Mouse (Mus musculus) neural tube, embryonic 11.5 days (tissue): ENCODE data around the gene Etfdh. TPM values are rescaled to one million over a fixed set of nuclear protein-coding genes. Genes with fewer than 3 reads are reported as not detected.
"Not testable (repeated sequence)": the region's sequence is repeated elsewhere in the genome, so short reads cannot be mapped to it uniquely, and the experiment has no call there.

Experiments used
- ATAC-seq: fragments of 200-750 bp; cut with Nextera tagmentation; 2 replicates; pipeline ENCODE4 v1.8.0; 2017; ENCODE audit warnings: moderate number of reproducible peaks, mild to moderate bottlenecking, moderate TSS enrichment, moderate library complexity; ENCODE audit not compliant: insufficient read depth, low FRiP score, low TSS enrichment
- DNase-seq: peaks from one replicate; pipeline ENCODE4 v3.0.0-alpha.2; 2015; ENCODE audit warnings: low spot score
- H3K27ac ChIP-seq: fragments of 300-500 bp; sonication (generic); 2 replicates; pipeline ENCODE4 v1.5.1; 2014; ENCODE audit warnings: low read depth, mild to moderate bottlenecking, low read length
- H3K27me3 ChIP-seq: fragments of 300-500 bp; sonication (generic); 2 replicates; pipeline ENCODE4 v1.6.1; 2014; ENCODE audit warnings: mild to moderate bottlenecking, low read length, mixed read lengths; ENCODE audit not compliant: control insufficient read depth, insufficient read depth
- H3K36me3 ChIP-seq: fragments of 300-500 bp; sonication (generic); 2 replicates; pipeline ENCODE4 v1.6.1; 2014; ENCODE audit warnings: mild to moderate bottlenecking, low read length, moderate library complexity, mixed read lengths; ENCODE audit not compliant: control insufficient read depth, insufficient read depth
- H3K4me1 ChIP-seq: fragments of 300-500 bp; sonication (generic); 2 replicates; pipeline ENCODE4 v1.6.1; 2014; ENCODE audit warnings: low read length, mixed read lengths; ENCODE audit not compliant: control insufficient read depth, insufficient read depth
- H3K4me2 ChIP-seq: fragments of 300-500 bp; sonication (generic); 2 replicates; pipeline ENCODE4 v1.6.1; 2014; ENCODE audit warnings: low read depth, mild to moderate bottlenecking, moderate library complexity
- H3K4me3 ChIP-seq: fragments of 300-500 bp; sonication (generic); 2 replicates; pipeline ENCODE4 v1.5.1; 2014; ENCODE audit warnings: low read depth, low read length
- H3K9ac ChIP-seq: fragments of 300-500 bp; sonication (generic); 2 replicates; pipeline ENCODE4 v1.6.1; 2014; ENCODE audit warnings: mild to moderate bottlenecking, low read length
- H3K9me3 ChIP-seq: fragments of 300-500 bp; sonication (generic); 2 replicates; pipeline ENCODE4 v1.6.1; 2016; ENCODE audit warnings: low read length; ENCODE audit not compliant: control insufficient read depth
- WGBS: fragments of 180-500 bp; shearing (Covaris S2); extraction: QIAGEN DNeasy Blood & Tissue Kit; methylation state at CpG from one replicate; pipeline ENCODE4 v1.1.7; 2014; 5-methylcytosine and 5-hydroxymethylcytosine counted together
- polyA plus RNA-seq: library from polyadenylated mRNA; unstranded; fragments of >200 nt; fragmentation: Nextera tagmentation; extraction: Ambion mirVana; gene quantifications from 2 replicates; pipeline ENCODE4 v1.2.1, GENCODE M21; 2014

Gene Etfdh
- polyA plus RNA-seq, 1 experiment from 2014 or later, result 56.1 TPM

DNA sequence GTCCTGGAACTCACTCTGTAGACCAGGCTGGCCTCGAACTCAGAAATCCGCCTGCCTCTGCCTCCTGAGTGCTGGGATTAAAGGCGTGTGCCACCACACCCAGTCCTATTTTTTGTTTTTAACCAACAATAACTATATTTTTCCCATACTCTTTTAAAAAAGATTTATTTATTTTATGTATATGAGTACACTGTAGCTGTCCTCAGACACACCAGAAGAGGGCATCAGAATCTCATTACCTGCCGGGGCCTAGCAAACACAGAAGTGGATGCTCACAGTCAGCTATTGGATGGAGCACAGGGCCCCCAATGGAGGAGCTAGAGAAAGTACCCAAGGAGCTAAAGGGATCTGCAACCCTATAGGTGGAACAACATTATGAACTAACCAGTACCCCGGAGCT is 55.9 kb downstream of the Etfdh start:
- not testable (repeated sequence) for H3K9me3 ChIP-seq, DNase-seq, H3K27me3 ChIP-seq, ATAC-seq, H3K36me3 ChIP-seq, H3K4me3 ChIP-seq, H3K27ac ChIP-seq, H3K9ac ChIP-seq, H3K4me2 ChIP-seq, H3K4me1 ChIP-seq
- 93% methylated on average over 5 of the region's 5 CpGs for WGBS

- no peaks in the 10 kb centered on the region for H3K4me1 ChIP-seq
- no peak overlapping the region for H3K27ac ChIP-seq
- no peak for DNase-seq
- H3K9ac ChIP-seq, result no peak overlapping the region
- no peak overlapping the region for H3K4me2 ChIP-seq
- no peak overlapping the region for H3K4me3 ChIP-seq
- no peaks in the 10 kb centered on the region for H3K36me3 ChIP-seq
- no peak for ATAC-seq
- 69% methylated on average over 3 of the region's 3 CpGs for WGBS
- no peaks in the 10 kb centered on the region for H3K9me3 ChIP-seq
- H3K27me3 ChIP-seq, result no peaks in the 10 kb centered on the region
Observed at GRCm38 (mm10) chr3:79572399-79572798, 56.9 kb downstream of the Etfdh start.

- no peak overlapping the region for H3K27ac ChIP-seq
- no peaks in the 10 kb centered on the region for H3K36me3 ChIP-seq
- no peaks in the 10 kb centered on the region for H3K27me3 ChIP-seq
- H3K9ac ChIP-seq, result no peak overlapping the region
- no peak overlapping the region for H3K4me2 ChIP-seq
- peaks cover 4% of the 10 kb centered on the region; the same call in 1 of the 2 replicates for H3K4me1 ChIP-seq
- no peaks in the 10 kb centered on the region for H3K9me3 ChIP-seq
- H3K4me3 ChIP-seq, result no peak overlapping the region
- 88% methylated on average over 3 of the region's 3 CpGs for WGBS
- DNase-seq (no peak), ATAC-seq (no peak)
Observed at GRCm38 (mm10) chr3:79569351-79569681, 60.0 kb downstream of the Etfdh start.

DNA sequence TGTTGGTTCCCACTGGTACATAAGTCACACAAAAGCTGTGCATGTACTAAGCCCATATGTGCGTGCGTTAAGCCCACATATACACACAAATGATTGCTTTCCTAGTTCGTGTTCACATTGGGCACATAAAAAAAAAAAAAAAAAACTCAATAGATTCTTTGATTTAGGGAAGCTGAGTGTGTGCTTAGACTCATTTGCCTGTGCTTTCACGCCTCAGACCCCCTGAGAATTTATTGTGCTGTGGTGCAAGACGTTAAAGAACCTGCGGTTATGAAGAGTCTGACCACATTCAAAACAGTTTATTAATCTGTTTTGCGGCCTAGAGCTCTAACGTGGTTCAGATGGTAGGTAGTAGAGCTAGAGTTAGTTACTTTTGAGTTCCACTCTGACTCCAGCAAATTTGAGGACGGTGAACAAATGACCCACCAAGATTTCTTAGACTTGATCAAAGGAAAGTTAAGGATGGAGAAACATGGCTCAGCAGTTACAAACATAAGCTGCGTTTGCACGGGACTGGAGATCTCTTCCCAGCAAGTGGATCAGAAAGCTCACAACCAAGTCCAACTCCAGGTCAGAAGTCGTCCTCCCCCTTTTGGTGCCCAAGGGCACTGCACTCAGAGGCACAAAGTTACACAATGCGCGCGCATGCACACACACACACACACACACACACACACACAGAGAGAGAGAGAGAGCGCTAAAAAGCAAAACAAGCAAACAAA is 60.5 kb downstream of the Etfdh start:
- peaks cover 4% of the 10 kb centered on the region; the same call in 1 of the 2 replicates for H3K4me1 ChIP-seq
- H3K36me3 ChIP-seq, result no peaks in the 10 kb centered on the region
- no peak overlapping the region for H3K27ac ChIP-seq
- no peak overlapping the region for H3K4me2 ChIP-seq
- H3K9ac ChIP-seq, result no peak overlapping the region
- no peak overlapping the region for H3K4me3 ChIP-seq
- no peaks in the 10 kb centered on the region for H3K27me3 ChIP-seq
- DNase-seq (no peak), ATAC-seq (no peak)
- no peaks in the 10 kb centered on the region for H3K9me3 ChIP-seq
- 88% methylated on average over 16 of the region's 16 CpGs for WGBS

DNA sequence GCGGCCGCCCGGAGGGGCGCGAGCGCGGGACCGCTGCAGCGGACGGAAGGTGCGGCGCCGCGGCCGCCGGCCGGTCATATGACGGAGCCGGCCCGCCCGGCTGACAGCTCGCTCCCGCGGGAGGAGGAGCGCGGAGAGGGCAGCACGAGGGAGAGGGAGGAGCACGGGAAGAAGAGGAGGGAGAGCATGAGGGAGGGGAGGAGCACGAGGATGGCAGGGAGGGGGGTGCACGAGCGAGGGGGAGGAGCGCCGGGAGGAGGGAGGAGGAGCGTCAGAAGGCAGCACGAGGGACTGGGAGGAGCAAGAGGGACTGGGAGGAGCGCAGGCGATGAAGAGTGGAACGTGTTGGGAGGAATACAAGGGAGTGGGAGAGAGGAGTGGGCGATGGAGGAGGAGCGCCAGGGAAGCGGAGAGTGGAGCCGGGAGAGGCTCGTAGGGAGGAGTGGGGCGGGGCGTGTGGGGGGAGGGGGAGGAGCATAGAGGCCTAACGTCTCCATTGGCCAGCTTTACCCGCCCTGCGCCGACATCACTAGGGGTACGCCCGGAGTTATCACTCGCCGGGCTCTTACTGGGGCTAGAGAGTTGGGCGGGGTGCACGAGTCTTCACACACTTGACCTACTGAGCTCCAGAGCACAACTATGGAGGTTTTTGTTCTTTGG is 61.5 kb downstream of the Etfdh start, which contains the start of gene Fnip2:
TSS of gene Fnip2 (minus strand) at position 94 of the 660 bp plus-strand sequence.
- Histone ChIP-seq H3K36me3 (no peaks in the 10 kb centered on the region), H3K27me3 (no peaks in the 10 kb centered on the region), H3K27ac (peak within 1 kb of the TSS; percentile 64), H3K4me1 (peaks cover 4% of the 10 kb centered on the region; the same call in 1 of the 2 replicates), H3K9ac (peak within 1 kb of the TSS; percentile 84), H3K9me3 (no peaks in the 10 kb centered on the region), H3K4me2 (peak within 1 kb of the TSS; percentile 92), H3K4me3 (peak within 1 kb of the TSS; percentile 84)
- DNase-seq (peak; percentile 94), ATAC-seq (peak; percentile 94)
- WGBS, result under 1% methylated on average over 55 of the region's 55 CpGs

DNA sequence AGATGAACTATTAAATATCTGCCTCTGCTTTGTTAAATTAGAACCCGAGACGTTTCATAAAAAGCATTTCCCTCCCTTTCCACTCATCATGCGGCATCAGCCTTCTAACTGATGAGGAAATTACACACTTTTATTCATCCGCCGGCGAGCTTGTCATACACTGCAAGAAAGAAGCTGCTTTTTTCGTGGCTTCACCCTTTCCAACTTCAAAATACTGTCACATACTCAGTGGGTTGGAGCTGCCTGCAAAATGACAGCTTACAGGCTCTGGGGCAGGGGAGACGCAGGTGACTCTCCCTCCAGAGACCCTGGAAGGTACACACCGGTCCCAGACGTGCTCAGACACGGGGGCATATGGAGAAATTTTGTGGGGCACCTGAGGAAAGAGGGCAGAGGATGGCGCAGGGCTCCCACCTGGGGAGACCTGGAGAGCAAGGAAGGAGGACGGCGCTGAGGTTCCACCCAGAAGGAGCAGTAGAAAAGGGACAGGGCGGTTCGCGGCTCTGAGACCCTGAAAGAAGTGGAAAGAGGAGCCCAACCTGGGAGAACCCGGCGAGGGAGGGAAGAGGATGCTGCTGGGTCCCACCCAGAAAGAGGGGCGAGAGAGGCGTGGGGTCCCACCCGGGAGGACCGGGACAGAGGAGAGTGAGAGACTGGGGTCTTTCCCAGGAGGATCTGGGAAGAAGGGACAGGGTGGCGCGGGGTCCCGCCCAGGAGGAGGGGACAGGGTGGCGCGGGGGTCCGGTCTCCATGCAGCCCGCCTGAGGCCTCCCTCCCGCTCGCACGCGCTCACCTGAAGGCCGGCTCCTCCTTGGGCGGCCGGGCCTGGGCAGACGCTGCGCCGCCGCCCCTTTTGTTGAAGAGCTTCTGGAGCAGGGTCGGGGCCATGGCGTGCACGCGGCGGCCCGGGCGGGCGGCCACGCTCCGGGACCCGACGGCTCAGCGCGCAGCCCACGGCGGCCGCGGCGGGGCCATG is 62.3 kb downstream of the Etfdh start:
- H3K27me3 ChIP-seq, result no peaks in the 10 kb centered on the region
- peak overlapping the region; percentile 84 for H3K9ac ChIP-seq
- peaks cover 4% of the 10 kb centered on the region; the same call in 1 of the 2 replicates for H3K4me1 ChIP-seq
- 5% methylated on average over 44 of the region's 60 CpGs for whole genome bisulfite sequencing
- peak overlapping the region; percentile 92 for H3K4me2 ChIP-seq
- no peaks in the 10 kb centered on the region for H3K36me3 ChIP-seq
- H3K27ac ChIP-seq, result peak overlapping the region; percentile 64
- ATAC-seq, result peak; percentile 75
- peak overlapping the region; percentile 84 for H3K4me3 ChIP-seq
- no peak for DNase-seq
- no peaks in the 10 kb centered on the region for H3K9me3 ChIP-seq

GRCm38 (mm10) chr3:79564875-79565606 is 64.3 kb downstream of the Etfdh start:
- no peak overlapping the region for H3K9ac ChIP-seq
- H3K9me3 ChIP-seq, result no peaks in the 10 kb centered on the region
- H3K36me3 ChIP-seq, result no peaks in the 10 kb centered on the region
- H3K27ac ChIP-seq, result no peak overlapping the region
- no peak for DNase-seq
- WGBS, result 84% methylated on average over 10 of the region's 10 CpGs
- H3K4me2 ChIP-seq, result no peak overlapping the region
- H3K27me3 ChIP-seq, result no peaks in the 10 kb centered on the region
- no peak for ATAC-seq
- no peak overlapping the region for H3K4me3 ChIP-seq
- peaks cover 4% of the 10 kb centered on the region; the same call in 1 of the 2 replicates for H3K4me1 ChIP-seq

GRCm38 (mm10) chr3:79563511-79563910 is 65.8 kb downstream of the Etfdh start:
- H3K9me3 ChIP-seq, result no peaks in the 10 kb centered on the region
- no peaks in the 10 kb centered on the region for H3K36me3 ChIP-seq
- H3K4me2 ChIP-seq, result no peak overlapping the region
- no peak for DNase-seq
- H3K4me3 ChIP-seq, result no peak overlapping the region
- H3K9ac ChIP-seq, result no peak overlapping the region
- ATAC-seq, result no peak
- WGBS, result 83% methylated on average over 2 of the region's 2 CpGs
- H3K27ac ChIP-seq, result no peak overlapping the region
- H3K4me1 ChIP-seq, result peaks cover 4% of the 10 kb centered on the region; the same call in 1 of the 2 replicates
- H3K27me3 ChIP-seq, result no peaks in the 10 kb centered on the region
